Mouse (Mus musculus) lung, adult 2 months (tissue): Measurements from ENCODE around the gene Lrrc58.

ENCODE experiments used
- CTCF ChIP-seq: fragments of 200-500 bp; IDR thresholded peaks from 2 replicates; pipeline ENCODE4 v1.5.1; 2011; ENCODE audit warnings: mild to moderate bottlenecking, low read length, control low read depth; ENCODE audit not compliant: insufficient read depth
- POLR2A ChIP-seq: fragments of 200-500 bp; IDR thresholded peaks from 2 replicates; pipeline ENCODE4 v1.6.1; 2011; ENCODE audit warnings: low read depth, mild to moderate bottlenecking, control low read depth, low read length, borderline replicate concordance; ENCODE audit errors: extremely low read depth

DNA sequence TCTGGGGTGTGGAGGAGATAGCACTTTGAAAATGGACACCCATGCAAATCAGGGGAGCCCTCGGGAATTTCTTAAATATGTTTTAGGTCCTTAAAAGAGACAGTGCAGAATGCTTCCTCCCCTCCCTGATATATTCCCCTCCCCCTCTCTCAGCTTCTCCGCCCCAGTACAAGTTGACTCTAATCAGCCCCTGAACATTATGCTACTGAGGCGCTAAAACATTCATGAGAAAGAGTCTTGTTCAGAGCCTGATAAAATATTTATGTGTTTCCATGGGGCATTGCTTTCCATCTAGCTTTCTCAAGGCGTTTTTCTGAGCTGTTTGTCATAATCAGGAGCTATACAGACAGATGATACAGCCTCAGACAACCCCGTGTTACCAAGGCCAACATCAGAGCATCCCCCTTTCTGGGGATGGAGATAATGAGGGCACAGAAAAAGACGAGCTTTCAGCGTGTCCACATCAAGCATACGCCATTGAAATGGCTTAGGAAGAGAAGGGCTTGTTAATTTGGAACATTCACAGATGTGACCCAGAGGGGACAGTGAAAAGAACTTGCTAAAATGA is 52.7 kb downstream of the Lrrc58 start:
- TF ChIP-seq POLR2A (no peak), CTCF (no peak)
